Mouse (Mus musculus): ENCODE data around the gene Gch1. TPM values are rescaled to one million over a fixed set of nuclear protein-coding genes. Genes with fewer than 3 reads are reported as not detected.
A peak's percentile ranks its signal among the peaks of the same experiment; 100 is the strongest.

The Gch1 gene
- polyA plus RNA-seq, 1 experiment: 0.81 TPM

DNA sequence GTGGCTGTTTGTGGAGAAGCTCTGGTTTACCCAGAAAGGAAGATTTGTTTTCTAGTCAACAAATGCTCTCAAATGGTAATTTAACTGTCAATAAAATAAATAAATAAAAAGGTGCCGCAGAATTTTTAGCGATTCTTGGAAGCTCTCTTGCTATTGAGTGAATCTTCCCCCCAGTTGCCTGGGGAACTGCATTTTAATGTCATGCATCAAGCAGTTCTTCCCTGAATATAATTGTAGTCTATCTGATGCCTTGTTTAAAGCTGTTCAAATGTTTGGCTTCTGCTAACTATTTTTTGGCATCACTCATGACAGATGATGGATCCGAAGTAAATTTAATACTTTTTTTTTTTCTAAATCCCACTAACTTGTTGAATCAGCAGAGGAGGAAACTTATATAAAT is 8.1 kb upstream of the Gch1 start:
- TF ChIP-seq CTCF (IDR thresholded peaks at IDR 0.05; ENCODE audit: control insufficient read depth, insufficient read depth, insufficient replicate concordance, low read depth, low read length) (no peak), POLR2A (IDR thresholded peaks at IDR 0.05; ENCODE audit: control insufficient read depth, low read depth, low read length) (no peak)
- Histone ChIP-seq H3K4me3 (ENCODE audit: control insufficient read depth, low read depth, low read length) (no peak overlapping the region), H3K27me3 (ENCODE audit: control insufficient read depth, insufficient read depth, low read length) (no peaks in the 10 kb centered on the region), H3K36me3 (ENCODE audit: control insufficient read depth, insufficient read depth, low read length) (no peaks in the 10 kb centered on the region), H3K27ac (ENCODE audit: control insufficient read depth, insufficient read depth, low read depth, low read length) (no peak overlapping the region), H3K4me1 (ENCODE audit: control insufficient read depth, insufficient read depth, low read length) (no peaks in the 10 kb centered on the region)

DNA sequence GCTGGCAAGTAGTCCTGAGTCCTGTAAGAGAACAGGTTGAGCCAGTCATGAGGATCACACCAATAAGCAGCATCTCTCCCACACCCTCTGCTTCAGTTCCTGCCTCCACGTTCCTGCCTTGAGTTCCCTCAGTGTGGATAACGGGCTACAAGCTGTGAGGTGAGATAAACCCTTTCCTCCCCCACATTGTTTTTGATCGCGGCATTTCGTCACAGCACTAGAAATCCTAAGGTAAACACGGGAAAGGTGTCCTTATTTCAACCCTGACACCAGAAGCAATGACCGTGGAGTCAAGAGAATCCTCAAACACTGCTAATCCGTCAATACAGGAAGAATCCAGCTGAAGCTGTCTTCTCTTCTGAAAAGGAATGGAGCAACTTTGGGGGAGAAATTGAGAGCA is 7.5 kb upstream of the Gch1 start:
- Histone ChIP-seq H3K27me3 (ENCODE audit: control insufficient read depth, insufficient read depth, low read length) (no peaks in the 10 kb centered on the region), H3K27ac (ENCODE audit: control insufficient read depth, insufficient read depth, low read depth, low read length) (no peak overlapping the region), H3K36me3 (ENCODE audit: control insufficient read depth, insufficient read depth, low read length) (no peaks in the 10 kb centered on the region), H3K4me3 (ENCODE audit: control insufficient read depth, low read depth, low read length) (no peak overlapping the region), H3K4me1 (ENCODE audit: control insufficient read depth, insufficient read depth, low read length) (no peaks in the 10 kb centered on the region)
- TF ChIP-seq CTCF (IDR thresholded peaks at IDR 0.05; ENCODE audit: control insufficient read depth, insufficient read depth, insufficient replicate concordance, low read depth, low read length) (no peak), POLR2A (IDR thresholded peaks at IDR 0.05; ENCODE audit: control insufficient read depth, low read depth, low read length) (no peak)

- Histone ChIP-seq H3K4me3 (ENCODE audit: control insufficient read depth, low read depth, low read length) (no peak overlapping the region), H3K36me3 (ENCODE audit: control insufficient read depth, insufficient read depth, low read length) (no peaks in the 10 kb centered on the region), H3K27me3 (ENCODE audit: control insufficient read depth, insufficient read depth, low read length) (no peaks in the 10 kb centered on the region), H3K27ac (ENCODE audit: control insufficient read depth, insufficient read depth, low read depth, low read length) (no peak overlapping the region), H3K4me1 (ENCODE audit: control insufficient read depth, insufficient read depth, low read length) (no peaks in the 10 kb centered on the region; the same call in 1 of the 2 replicates)
- TF ChIP-seq CTCF (IDR thresholded peaks at IDR 0.05; ENCODE audit: control insufficient read depth, insufficient read depth, insufficient replicate concordance, low read depth, low read length): peak; percentile 33; the same call in 1 of the 2 replicates
- no peak for TF ChIP-seq POLR2A (IDR thresholded peaks at IDR 0.05; ENCODE audit: control insufficient read depth, low read depth, low read length)
Measured at GRCm38 (mm10) chr14:47194096-47194495, 4.9 kb upstream of the Gch1 start.

DNA sequence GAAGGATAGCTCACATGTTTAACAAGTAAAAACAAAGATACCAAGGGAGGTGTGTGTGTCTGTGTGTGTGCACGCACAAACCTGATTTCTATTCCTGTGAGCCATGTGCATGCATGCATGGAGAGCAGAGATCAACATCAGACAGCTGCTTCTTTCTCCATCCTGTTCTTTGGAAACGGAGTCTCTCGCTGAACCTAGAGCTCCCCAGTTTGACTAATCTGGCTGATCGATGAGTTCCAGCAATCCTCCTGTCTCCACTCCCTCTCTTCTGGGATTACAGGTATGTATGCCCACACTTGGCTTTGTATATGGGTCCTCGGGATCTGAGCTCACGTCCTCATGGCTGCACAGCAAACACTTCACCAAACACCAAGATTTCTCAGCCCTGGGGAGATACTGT is 4.3 kb upstream of the Gch1 start:
- no peak overlapping the region for H3K27ac ChIP-seq (ENCODE audit: control insufficient read depth, insufficient read depth, low read depth, low read length)
- no peaks in the 10 kb centered on the region for H3K36me3 ChIP-seq (ENCODE audit: control insufficient read depth, insufficient read depth, low read length)
- TF ChIP-seq POLR2A (IDR thresholded peaks at IDR 0.05; ENCODE audit: control insufficient read depth, low read depth, low read length) (no peak), CTCF (IDR thresholded peaks at IDR 0.05; ENCODE audit: control insufficient read depth, insufficient read depth, insufficient replicate concordance, low read depth, low read length) (no peak)
- no peak overlapping the region for H3K4me3 ChIP-seq (ENCODE audit: control insufficient read depth, low read depth, low read length)
- H3K4me1 ChIP-seq (ENCODE audit: control insufficient read depth, insufficient read depth, low read length): no peaks in the 10 kb centered on the region; the same call in none of the 2 replicates
- H3K27me3 ChIP-seq (ENCODE audit: control insufficient read depth, insufficient read depth, low read length): no peaks in the 10 kb centered on the region

- no peak for TF ChIP-seq POLR2A (IDR thresholded peaks at IDR 0.05; ENCODE audit: control insufficient read depth, low read depth, low read length)
- no peak for TF ChIP-seq CTCF (IDR thresholded peaks at IDR 0.05; ENCODE audit: control insufficient read depth, insufficient read depth, insufficient replicate concordance, low read depth, low read length)
- Histone ChIP-seq H3K27me3 (ENCODE audit: control insufficient read depth, insufficient read depth, low read length) (no peaks in the 10 kb centered on the region), H3K27ac (ENCODE audit: control insufficient read depth, insufficient read depth, low read depth, low read length) (no peak overlapping the region), H3K36me3 (ENCODE audit: control insufficient read depth, insufficient read depth, low read length) (no peaks in the 10 kb centered on the region), H3K4me3 (ENCODE audit: control insufficient read depth, low read depth, low read length) (no peak overlapping the region), H3K4me1 (ENCODE audit: control insufficient read depth, insufficient read depth, low read length) (peaks cover 4% of the 10 kb centered on the region)
Measured at GRCm38 (mm10) chr14:47191861-47192260, 2.6 kb upstream of the Gch1 start.

DNA sequence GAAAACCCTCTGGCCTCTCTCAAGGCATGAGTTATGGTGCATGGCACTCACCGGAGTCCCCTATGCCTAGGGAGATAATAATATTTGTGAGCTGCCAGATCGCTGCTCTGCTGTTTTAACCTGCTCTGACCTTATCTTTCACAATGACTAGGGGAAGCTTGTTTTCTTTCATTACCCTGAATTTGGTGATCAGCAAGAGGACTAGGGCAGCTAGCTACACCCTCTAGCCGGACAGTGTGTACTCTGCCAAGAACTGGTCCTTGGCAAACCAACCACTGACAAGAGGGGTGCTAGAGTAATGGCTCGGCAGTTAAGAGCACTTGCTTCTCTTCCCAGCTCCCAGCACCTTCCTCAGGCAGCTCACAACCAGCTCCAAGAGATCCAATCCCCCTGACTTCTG is 1.4 kb upstream of the Gch1 start:
- H3K27ac ChIP-seq (ENCODE audit: control insufficient read depth, insufficient read depth, low read depth, low read length): no peak overlapping the region
- H3K4me1 ChIP-seq (ENCODE audit: control insufficient read depth, insufficient read depth, low read length): peaks cover 4% of the 10 kb centered on the region
- no peaks in the 10 kb centered on the region for H3K27me3 ChIP-seq (ENCODE audit: control insufficient read depth, insufficient read depth, low read length)
- no peak overlapping the region for H3K4me3 ChIP-seq (ENCODE audit: control insufficient read depth, low read depth, low read length)
- no peak for TF ChIP-seq POLR2A (IDR thresholded peaks at IDR 0.05; ENCODE audit: control insufficient read depth, low read depth, low read length)
- TF ChIP-seq CTCF (IDR thresholded peaks at IDR 0.05; ENCODE audit: control insufficient read depth, insufficient read depth, insufficient replicate concordance, low read depth, low read length): no peak
- no peaks in the 10 kb centered on the region for H3K36me3 ChIP-seq (ENCODE audit: control insufficient read depth, insufficient read depth, low read length)

GRCm38 (mm10) chr14:47189635-47189955 is 382 bp upstream of the Gch1 start:
- no peak for TF ChIP-seq CTCF (IDR thresholded peaks at IDR 0.05; ENCODE audit: control insufficient read depth, insufficient read depth, insufficient replicate concordance, low read depth, low read length)
- no peak for TF ChIP-seq POLR2A (IDR thresholded peaks at IDR 0.05; ENCODE audit: control insufficient read depth, low read depth, low read length)
- Histone ChIP-seq H3K27ac (ENCODE audit: control insufficient read depth, insufficient read depth, low read depth, low read length) (no peak overlapping the region), H3K36me3 (ENCODE audit: control insufficient read depth, insufficient read depth, low read length) (no peaks in the 10 kb centered on the region), H3K4me1 (ENCODE audit: control insufficient read depth, insufficient read depth, low read length) (peaks cover 4% of the 10 kb centered on the region), H3K4me3 (ENCODE audit: control insufficient read depth, low read depth, low read length) (peak overlapping the region; percentile 76), H3K27me3 (ENCODE audit: control insufficient read depth, insufficient read depth, low read length) (no peaks in the 10 kb centered on the region)

DNA sequence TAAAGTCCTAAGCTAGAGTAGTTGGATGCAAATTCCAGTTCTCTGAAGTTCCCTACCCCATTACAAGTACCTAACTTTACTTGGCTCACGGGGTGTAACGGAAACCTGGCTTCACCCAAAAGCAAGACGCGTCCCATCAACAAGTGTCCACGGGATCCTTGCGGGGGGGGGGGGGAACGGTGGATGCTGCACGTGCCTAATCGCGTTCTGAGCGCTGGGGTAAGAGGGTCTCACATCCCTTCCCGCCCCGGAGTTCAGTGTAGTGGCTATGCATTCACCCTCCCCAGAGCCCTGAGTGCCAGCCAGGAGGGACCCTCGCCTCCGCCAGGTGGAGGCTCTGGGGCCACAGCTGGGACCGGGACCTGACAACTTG is 752 bp downstream of the Gch1 start:
- Histone ChIP-seq H3K36me3 (ENCODE audit: control insufficient read depth, insufficient read depth, low read length) (no peaks in the 10 kb centered on the region), H3K27ac (ENCODE audit: control insufficient read depth, insufficient read depth, low read depth, low read length) (no peak overlapping the region), H3K4me1 (ENCODE audit: control insufficient read depth, insufficient read depth, low read length) (peaks cover 4% of the 10 kb centered on the region), H3K27me3 (ENCODE audit: control insufficient read depth, insufficient read depth, low read length) (no peaks in the 10 kb centered on the region), H3K4me3 (ENCODE audit: control insufficient read depth, low read depth, low read length) (peak overlapping the region; percentile 84)
- TF ChIP-seq CTCF (IDR thresholded peaks at IDR 0.05; ENCODE audit: control insufficient read depth, insufficient read depth, insufficient replicate concordance, low read depth, low read length): no peak
- no peak for TF ChIP-seq POLR2A (IDR thresholded peaks at IDR 0.05; ENCODE audit: control insufficient read depth, low read depth, low read length)
